ENCODE assay signal across 15 mouse cellular contexts in the genomic region with DNA sequence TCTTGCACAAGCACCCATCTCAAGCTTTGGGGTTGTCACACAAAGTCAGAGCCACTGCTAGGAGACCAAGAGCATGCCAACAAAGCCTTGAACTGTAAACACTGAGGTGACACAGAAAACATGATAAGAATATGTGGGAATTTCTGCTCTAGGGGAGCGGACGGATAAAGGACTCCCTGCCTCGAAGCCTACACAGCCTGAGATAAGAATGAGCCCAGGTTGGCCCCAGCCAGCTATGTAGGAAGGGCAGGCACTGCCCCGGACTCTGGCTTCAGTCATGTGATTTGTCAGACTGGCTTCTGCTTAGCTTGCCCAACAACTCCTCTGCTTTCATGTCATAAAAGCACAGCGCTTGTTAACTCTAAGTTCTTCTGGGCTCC.
DNase-seq lines count a peak whose midpoint lies in the region; ATAC-seq and TF ChIP-seq lines count a peak whose summit lies in the region.
"Had no signal": no experiment of that assay in that cellular context is flagged by ENCODE, and none has a peak within 500 bp of the region (broad histone marks: within the 10 kb centered on the region; RNA-seq: fewer than 3 reads in every experiment).

No protein-coding gene starts in this region.

- TF ChIP-seq CTCF in lung, embryonic 14.5 days (IDR thresholded peaks at IDR 0.05; ENCODE audit: low read depth) = no peak

- WGBS in lung, embryonic 14.5 days = 61% methylated on average over 5 of the region's 5 CpGs
- 31% methylated on average over 5 of the region's 5 CpGs for WGBS in liver, embryonic 12.5 days (ENCODE audit: insufficient replicate concordance)
- WGBS in forebrain, embryonic 15.5 days = 95% methylated on average over 5 of the region's 5 CpGs

- H3K36me3 ChIP-seq in lung, embryonic 14.5 days (ENCODE audit: insufficient read depth) = no peaks in the 10 kb centered on the region
- no peaks in the 10 kb centered on the region for H3K36me3 ChIP-seq in liver, embryonic 12.5 days
- H3K36me3 ChIP-seq in forebrain, embryonic 15.5 days = no peaks in the 10 kb centered on the region

- H3K9me3 ChIP-seq in lung, embryonic 14.5 days (ENCODE audit: low read depth, low read length) = no peaks in the 10 kb centered on the region
- no peaks in the 10 kb centered on the region for H3K9me3 ChIP-seq in liver, embryonic 12.5 days (replicated peaks)
- H3K9me3 ChIP-seq in forebrain, embryonic 15.5 days = no peaks in the 10 kb centered on the region

- no peaks in the 10 kb centered on the region for H3K4me1 ChIP-seq in lung, embryonic 14.5 days (ENCODE audit: insufficient read depth)
- peaks cover 56% of the 10 kb centered on the region for H3K4me1 ChIP-seq in liver, embryonic 12.5 days
- no peaks in the 10 kb centered on the region for H3K4me1 ChIP-seq in forebrain, embryonic 15.5 days

- no peaks in the 10 kb centered on the region for H3K27me3 ChIP-seq in lung, embryonic 14.5 days (ENCODE audit: insufficient read depth, low read length)
- H3K27me3 ChIP-seq in liver, embryonic 12.5 days (replicated peaks) = no peaks in the 10 kb centered on the region
- no peaks in the 10 kb centered on the region for H3K27me3 ChIP-seq in forebrain, embryonic 15.5 days

- peak; percentile 41; the same call in 1 of the 2 replicates for ATAC-seq in lung, embryonic 14.5 days (ENCODE audit: insufficient read depth)
- ATAC-seq in granulocyte monocyte progenitor cell, adult 5-6 weeks (replicated peaks; ENCODE audit: poor library complexity, severe bottlenecking) = peak; percentile 30; the same call in 1 of the 2 replicates
- ATAC-seq in liver, embryonic 12.5 days = peak; percentile 65
- peak; percentile 33; the same call in 1 of the 2 replicates for ATAC-seq in megakaryocyte-erythroid progenitor cell, adult 5-6 weeks (replicated peaks; ENCODE audit: low FRiP score, low TSS enrichment, poor library complexity, severe bottlenecking)
- ATAC-seq in forebrain, embryonic 15.5 days (replicated peaks) = no peak
- ATAC-seq: forebrain, postnatal 0 days; midbrain, embryonic 16.5 days had no signal

- no peak overlapping the region for H3K4me2 ChIP-seq in lung, embryonic 14.5 days
- no peak overlapping the region for H3K4me2 ChIP-seq in liver, embryonic 12.5 days
- no peak overlapping the region for H3K4me2 ChIP-seq in forebrain, embryonic 15.5 days (replicated peaks)

- H3K27ac ChIP-seq in lung, embryonic 14.5 days (ENCODE audit: low read depth) = 0 out of 2 replicates have a peak overlapping the region, but pooled peaks have one; percentile 21
- H3K27ac ChIP-seq in liver, embryonic 12.5 days = peak overlapping the region; percentile 55
- H3K27ac ChIP-seq in forebrain, embryonic 15.5 days (replicated peaks) = no peak overlapping the region
- H3K27ac ChIP-seq: kidney, postnatal 0 days had no signal

- no peak overlapping the region for H3K9ac ChIP-seq in lung, embryonic 14.5 days
- peak overlapping the region; percentile 5; the same call in 1 of the 2 replicates for H3K9ac ChIP-seq in liver, embryonic 12.5 days
- H3K9ac ChIP-seq in forebrain, embryonic 15.5 days (replicated peaks) = no peak overlapping the region
- H3K9ac ChIP-seq: forebrain, postnatal 0 days had no signal

- DNase-seq in lung, embryonic 14.5 days = no peak
- DNase-seq in lung, postnatal 36 days = no peak
- DNase-seq in ovary, adult 18-20 months (ENCODE audit: low spot score) = no peak
- no peak for DNase-seq in layer of hippocampus, postnatal 10 days (ENCODE audit: low spot score in 2 of 2)
- DNase-seq: adrenal gland, postnatal 14 days; cerebellum, adult 9-10 months; forebrain, postnatal 0 days; gastrocnemius, postnatal 14 days; right cerebral cortex, postnatal 25 days had no signal

- no peak overlapping the region for H3K4me3 ChIP-seq in lung, embryonic 14.5 days (ENCODE audit: low read depth, low read length)
- no peak overlapping the region for H3K4me3 ChIP-seq in liver, embryonic 12.5 days
- no peak overlapping the region for H3K4me3 ChIP-seq in forebrain, embryonic 15.5 days
